Mouse (Mus musculus) hindbrain, embryonic 14.5 days (tissue): ENCODE measurements around the gene Dab2. TPM values are rescaled to one million over a fixed set of nuclear protein-coding genes. Genes with fewer than 3 reads are reported as not detected.

Experiments
- ATAC-seq: fragments of 200-750 bp; cut with Nextera tagmentation; 2 replicates; pipeline ENCODE4 v1.8.0; 2017; ENCODE audit warnings: moderate number of reproducible peaks, mild to moderate bottlenecking, moderate TSS enrichment, moderate library complexity; ENCODE audit not compliant: low FRiP score
- DNase-seq: peaks from one replicate; pipeline ENCODE4 v3.0.0-alpha.2; 2015; ENCODE audit warnings: low spot score
- H3K27ac ChIP-seq: fragments of 300-500 bp; sonication (generic); 2 replicates; pipeline ENCODE4 v1.5.1; 2014; ENCODE audit warnings: mild to moderate bottlenecking, moderate library complexity
- H3K27me3 ChIP-seq: fragments of 300-500 bp; sonication (generic); 2 replicates; pipeline ENCODE4 v1.6.1; 2014; ENCODE audit warnings: mild to moderate bottlenecking, low read length, mixed read lengths; ENCODE audit not compliant: control insufficient read depth, insufficient read depth
- H3K36me3 ChIP-seq: fragments of 300-500 bp; sonication (generic); replicated peaks from 2 replicates; pipeline ENCODE4 v1.6.1; 2014; ENCODE audit not compliant: control insufficient read depth, insufficient read depth
- H3K4me1 ChIP-seq: fragments of 300-500 bp; sonication (generic); replicated peaks from 2 replicates; pipeline ENCODE4 v1.6.1; 2014; ENCODE audit warnings: antibody characterized with exemption, low read length, mixed read lengths; ENCODE audit not compliant: control insufficient read depth, insufficient read depth
- H3K4me2 ChIP-seq: fragments of 300-500 bp; sonication (generic); replicated peaks from 2 replicates; pipeline ENCODE4 v1.6.1; 2014; ENCODE audit warnings: mild to moderate bottlenecking, moderate library complexity
- H3K4me3 ChIP-seq: fragments of 300-500 bp; sonication (generic); replicated peaks from 2 replicates; pipeline ENCODE4 v1.5.1; 2014; ENCODE audit warnings: mild to moderate bottlenecking, low read length
- H3K9ac ChIP-seq: fragments of 300-500 bp; sonication (generic); 2 replicates; pipeline ENCODE4 v1.6.1; 2014
- H3K9me3 ChIP-seq: fragments of 300-500 bp; sonication (generic); 2 replicates; pipeline ENCODE4 v1.6.1; 2016; ENCODE audit warnings: low read length; ENCODE audit not compliant: control insufficient read depth
- WGBS: fragments of 180-500 bp; shearing (Covaris S2); extraction: QIAGEN DNeasy Blood & Tissue Kit; methylation state at CpG from one replicate; pipeline ENCODE4 v1.1.7; 2014; 5-methylcytosine and 5-hydroxymethylcytosine counted together
- polyA plus RNA-seq: library from polyadenylated mRNA; unstranded; fragments of >200 nt; fragmentation: Nextera tagmentation; extraction: Ambion mirVana; gene quantifications from 2 replicates; pipeline ENCODE4 v1.2.1, GENCODE M21; 2014

The Dab2 gene
- polyA plus RNA-seq, 1 experiment from 2014 or later, result 29.0 TPM

- Histone ChIP-seq H3K36me3 (no peaks in the 10 kb centered on the region), H3K4me1 (no peaks in the 10 kb centered on the region), H3K4me3 (no peak overlapping the region), H3K27me3 (no peaks in the 10 kb centered on the region), H3K9me3 (no peaks in the 10 kb centered on the region), H3K27ac (no peak overlapping the region), H3K9ac (no peak overlapping the region), H3K4me2 (no peak overlapping the region)
- no peak for ATAC-seq
- 58% methylated on average over 5 of the region's 5 CpGs for whole genome bisulfite sequencing
- DNase-seq, result no peak
These were observed 20.9 kb downstream of the Dab2 start for GRCm38 (mm10) chr15:6320501-6320900.

DNA sequence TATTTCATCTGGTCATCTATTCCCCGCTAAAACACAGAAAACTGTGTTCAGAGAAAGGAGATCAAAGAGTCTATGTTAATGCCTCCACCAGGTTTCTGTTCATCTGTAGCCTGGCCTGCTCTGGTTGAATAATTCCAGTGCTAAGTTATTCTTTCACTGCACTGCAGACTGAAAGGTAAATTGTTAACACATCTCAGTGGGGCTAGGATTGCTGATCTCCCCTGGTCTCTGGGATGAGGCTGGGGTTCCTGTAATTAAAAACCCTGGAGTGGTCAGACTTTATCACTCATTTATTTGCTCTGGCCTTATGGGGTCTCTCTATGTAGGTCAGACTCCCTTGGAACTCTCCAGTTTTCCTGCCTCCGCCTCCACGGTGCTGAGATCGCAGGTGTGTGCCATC is 21.7 kb downstream of the Dab2 start:
- H3K36me3 ChIP-seq, result no peaks in the 10 kb centered on the region
- no peak overlapping the region for H3K9ac ChIP-seq
- H3K27me3 ChIP-seq, result no peaks in the 10 kb centered on the region
- H3K4me3 ChIP-seq, result no peak overlapping the region
- WGBS, result 89% methylated on average over 4 of the region's 4 CpGs
- H3K27ac ChIP-seq, result no peak overlapping the region
- H3K4me1 ChIP-seq, result no peaks in the 10 kb centered on the region
- DNase-seq (no peak), ATAC-seq (no peak)
- no peaks in the 10 kb centered on the region for H3K9me3 ChIP-seq
- H3K4me2 ChIP-seq, result no peak overlapping the region

GRCm38 (mm10) chr15:6322311-6322710 is 22.7 kb downstream of the Dab2 start:
- WGBS, result 59% methylated on average over 5 of the region's 5 CpGs
- H3K4me2 ChIP-seq, result no peak overlapping the region
- H3K4me3 ChIP-seq, result no peak overlapping the region
- no peaks in the 10 kb centered on the region for H3K4me1 ChIP-seq
- no peaks in the 10 kb centered on the region for H3K36me3 ChIP-seq
- no peak overlapping the region for H3K27ac ChIP-seq
- no peaks in the 10 kb centered on the region for H3K9me3 ChIP-seq
- ATAC-seq (no peak), DNase-seq (no peak)
- H3K27me3 ChIP-seq, result no peaks in the 10 kb centered on the region
- no peak overlapping the region for H3K9ac ChIP-seq

- WGBS, result 72% methylated on average over 7 of the region's 7 CpGs
- Histone ChIP-seq H3K9me3 (no peaks in the 10 kb centered on the region), H3K4me2 (no peak overlapping the region), H3K27me3 (no peaks in the 10 kb centered on the region), H3K27ac (no peak overlapping the region), H3K36me3 (no peaks in the 10 kb centered on the region), H3K9ac (no peak overlapping the region), H3K4me1 (no peaks in the 10 kb centered on the region), H3K4me3 (no peak overlapping the region)
- no peak for DNase-seq
- ATAC-seq, result no peak
These were observed 24.0 kb downstream of the Dab2 start for GRCm38 (mm10) chr15:6323577-6323976.

- Histone ChIP-seq H3K4me2 (no peak overlapping the region), H3K9ac (no peak overlapping the region), H3K36me3 (no peaks in the 10 kb centered on the region), H3K4me3 (no peak overlapping the region), H3K4me1 (no peaks in the 10 kb centered on the region), H3K9me3 (no peaks in the 10 kb centered on the region), H3K27me3 (no peaks in the 10 kb centered on the region), H3K27ac (no peak overlapping the region)
- DNase-seq (no peak), ATAC-seq (no peak)
- WGBS, result 82% methylated on average over 4 of the region's 4 CpGs
These were observed 25.9 kb downstream of the Dab2 start for GRCm38 (mm10) chr15:6325443-6325842.

- no peaks in the 10 kb centered on the region for H3K36me3 ChIP-seq
- no peak for ATAC-seq
- no peaks in the 10 kb centered on the region for H3K4me1 ChIP-seq
- H3K4me2 ChIP-seq, result no peak overlapping the region
- no peak overlapping the region for H3K4me3 ChIP-seq
- no peaks in the 10 kb centered on the region for H3K9me3 ChIP-seq
- no peaks in the 10 kb centered on the region for H3K27me3 ChIP-seq
- DNase-seq, result no peak
- no peak overlapping the region for H3K9ac ChIP-seq
- 78% methylated on average over 4 of the region's 4 CpGs for WGBS
- H3K27ac ChIP-seq, result no peak overlapping the region
These were observed 26.4 kb downstream of the Dab2 start for GRCm38 (mm10) chr15:6326011-6326410.

DNA sequence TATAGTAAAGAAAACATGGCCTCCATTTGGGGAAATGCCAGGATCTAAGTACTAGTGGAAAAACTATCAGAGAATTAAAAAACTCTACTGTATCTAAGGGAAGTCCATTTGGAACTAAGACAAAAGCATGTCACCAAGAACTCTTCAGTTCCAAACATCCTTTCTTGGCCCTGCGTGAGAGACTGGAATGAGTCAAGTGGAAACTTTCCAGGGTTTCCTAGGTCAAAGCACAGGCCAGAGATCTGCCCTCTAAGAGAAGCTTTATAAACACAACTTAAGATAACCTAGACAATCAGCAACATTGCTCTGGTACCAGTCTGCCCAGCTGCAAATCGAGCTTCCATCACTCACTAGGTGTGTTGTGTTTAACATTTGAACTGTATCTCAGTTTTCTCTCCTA is 31.8 kb downstream of the Dab2 start:
- Histone ChIP-seq H3K9ac (no peak overlapping the region), H3K9me3 (no peaks in the 10 kb centered on the region), H3K4me3 (no peak overlapping the region), H3K27ac (no peak overlapping the region), H3K27me3 (no peaks in the 10 kb centered on the region), H3K4me2 (no peak overlapping the region), H3K36me3 (no peaks in the 10 kb centered on the region), H3K4me1 (no peaks in the 10 kb centered on the region)
- ATAC-seq (no peak), DNase-seq (no peak)
- WGBS, result 80% methylated on average over 2 of the region's 2 CpGs

DNA sequence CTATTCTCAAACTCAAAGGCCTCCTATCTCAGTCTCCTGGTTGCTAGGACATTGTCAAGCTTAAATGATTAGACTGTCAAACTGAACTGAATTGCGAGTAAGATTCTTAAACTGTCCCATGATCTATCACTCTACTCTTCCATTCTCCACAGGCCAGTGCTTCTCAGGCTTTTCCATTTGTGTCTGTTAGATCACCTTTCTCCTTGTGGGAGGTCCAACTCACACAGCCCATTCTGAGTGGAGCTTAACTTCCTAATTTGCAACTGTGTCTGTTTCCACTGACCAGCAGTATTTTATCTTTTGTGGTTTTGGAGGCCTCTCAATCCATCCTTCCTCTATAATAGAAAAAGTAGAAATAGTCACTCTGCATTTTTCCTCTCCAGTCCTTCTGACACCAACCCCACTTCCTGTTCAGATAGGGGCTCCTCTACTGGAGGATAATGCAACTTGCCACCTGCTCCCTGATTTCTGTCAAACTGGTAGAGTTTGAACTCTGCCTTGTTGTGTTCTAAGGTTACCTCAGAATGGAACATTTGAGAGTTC is 35.1 kb downstream of the Dab2 start:
- no peak overlapping the region for H3K9ac ChIP-seq
- H3K27me3 ChIP-seq, result no peaks in the 10 kb centered on the region
- H3K27ac ChIP-seq, result no peak overlapping the region
- no peaks in the 10 kb centered on the region for H3K9me3 ChIP-seq
- 94% methylated on average over 1 of the region's 1 CpGs for WGBS
- H3K4me1 ChIP-seq, result no peaks in the 10 kb centered on the region
- no peak overlapping the region for H3K4me3 ChIP-seq
- H3K4me2 ChIP-seq, result no peak overlapping the region
- ATAC-seq (no peak), DNase-seq (no peak)
- no peaks in the 10 kb centered on the region for H3K36me3 ChIP-seq

DNA sequence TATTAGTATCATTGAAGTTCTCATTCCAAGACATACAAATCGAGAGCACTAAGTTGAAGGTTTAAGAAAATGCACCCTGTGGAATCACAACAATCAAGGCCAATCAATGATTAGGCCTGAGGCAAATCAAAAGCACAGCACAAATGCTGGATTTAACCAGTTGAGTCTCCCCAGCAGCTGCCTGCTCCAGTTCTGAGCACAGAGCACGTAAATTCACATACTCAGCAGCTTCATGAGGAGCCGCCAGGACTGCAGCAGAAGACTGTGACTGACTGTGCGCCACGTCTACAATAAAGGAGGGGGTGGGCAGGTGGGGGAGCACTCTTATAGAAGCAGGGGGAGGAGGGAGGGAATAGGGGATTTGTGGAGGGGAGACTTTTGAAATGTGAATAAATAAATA is 40.2 kb downstream of the Dab2 start:
- no peaks in the 10 kb centered on the region for H3K4me1 ChIP-seq
- H3K4me2 ChIP-seq, result no peak overlapping the region
- no peaks in the 10 kb centered on the region for H3K27me3 ChIP-seq
- peak; percentile 70; the same call in 1 of the 2 replicates for ATAC-seq
- H3K36me3 ChIP-seq, result no peaks in the 10 kb centered on the region
- no peaks in the 10 kb centered on the region for H3K9me3 ChIP-seq
- no peak overlapping the region for H3K9ac ChIP-seq
- H3K4me3 ChIP-seq, result no peak overlapping the region
- 72% methylated on average over 5 of the region's 5 CpGs for WGBS
- DNase-seq, result no peak
- no peak overlapping the region for H3K27ac ChIP-seq

DNA sequence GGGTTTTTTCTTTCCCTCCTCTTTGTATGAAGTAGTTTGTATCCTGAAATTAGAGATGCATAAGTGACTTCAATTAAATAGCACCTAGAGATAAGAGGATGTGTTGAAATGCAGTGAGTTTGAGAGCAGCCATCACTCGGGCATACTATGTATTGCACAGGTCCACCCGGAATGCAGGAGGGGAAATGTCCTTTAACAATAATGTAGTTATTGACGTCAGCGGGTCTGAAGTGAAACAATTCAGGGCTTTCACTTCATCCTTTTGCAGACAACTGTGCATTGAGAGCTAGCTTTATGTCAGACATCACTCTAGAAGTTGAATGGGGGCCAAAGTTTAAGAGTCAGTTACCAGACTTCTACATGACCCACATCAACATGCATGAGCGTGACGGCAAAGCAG is 40.8 kb downstream of the Dab2 start:
- H3K27me3 ChIP-seq, result no peaks in the 10 kb centered on the region
- H3K4me3 ChIP-seq, result no peak overlapping the region
- H3K4me1 ChIP-seq, result no peaks in the 10 kb centered on the region
- no peak overlapping the region for H3K27ac ChIP-seq
- no peak overlapping the region for H3K9ac ChIP-seq
- no peak overlapping the region for H3K4me2 ChIP-seq
- DNase-seq (no peak), ATAC-seq (no peak)
- no peaks in the 10 kb centered on the region for H3K36me3 ChIP-seq
- H3K9me3 ChIP-seq, result no peaks in the 10 kb centered on the region
- 67% methylated on average over 6 of the region's 6 CpGs for WGBS
